Mouse (Mus musculus) left cerebral cortex, adult 2 months (tissue): ENCODE data around the gene Gdf11. TPM values are rescaled to one million over a fixed set of nuclear protein-coding genes. Genes with fewer than 3 reads are reported as not detected.

Experiments used
- DNase-seq, 2 experiments: peaks; one replicate each; pipeline ENCODE4 v3.0.0; 2021 to 2022; ENCODE audit warnings: low spot score in 2 of 2, mixed read lengths in 1 of 2; ENCODE audit errors: extremely low spot score in 1 of 2
- H3K27ac ChIP-seq: fragments of 200-600 bp; 2 replicates; pipeline ENCODE4 v1.8.1; 2022
- H3K4me3 ChIP-seq: fragments of 200-600 bp; 2 replicates; pipeline ENCODE4 v1.8.1; 2022
- CTCF ChIP-seq: fragments of 200-600 bp; IDR thresholded peaks from 2 replicates; pipeline ENCODE4 v1.8.1; 2022; ENCODE audit warnings: antibody characterized with exemption, mild to moderate bottlenecking, moderate library complexity
- intact Hi-C: fragments of 180-260 bp; cut with DNase I; formaldehyde crosslinking; loops from one replicate; pipeline ENCODE4 v1.15.1; 2025
- long read RNA-seq, 2 experiments: library from polyadenylated mRNA; stranded (forward); transcript quantifications; one replicate each; pipeline ENCODE4 v2.0.0; 2021; ENCODE audit warnings: borderline mapping rate in 2 of 2
- total RNA-seq, 2 experiments: library from RNA; stranded (reverse); gene quantifications; 2 replicates each; pipeline ENCODE4 v1.2.3; 2021

The Gdf11 gene
- 10 to 100 TPM; 13.1 to 15.3 TPM for total RNA-seq
- long read RNA-seq, experiment 1, full-length matches to known transcripts, result 5 of 10 reads
- long read RNA-seq, experiment 1, partial matches to known transcripts, result 0 of 10 reads
- long read RNA-seq, experiment 1, other reads (novel, unspliced or antisense), result 5 of 10 reads
- long read RNA-seq, experiment 2, full-length matches to known transcripts, result 5 of 7 reads
- long read RNA-seq, experiment 2, partial matches to known transcripts, result 0 of 7 reads
- long read RNA-seq, experiment 2, other reads (novel, unspliced or antisense), result 2 of 7 reads

GRCm38 (mm10) chr10:128891296-128892094 is at the start of gene Gdf11:
Gene Gdf11 (minus strand): TSS chr10:128891718.
- peak; percentile 40 to 65 for DNase-seq
- TF ChIP-seq CTCF, result no peak
- intact Hi-C loops, result no loop called here
- Histone ChIP-seq H3K27ac (no peak within 1 kb of the TSS), H3K4me3 (peak within 1 kb of the TSS; percentile 65)

- H3K4me3 ChIP-seq, result no peak overlapping the region
- DNase-seq, result no peak
- intact Hi-C loops, result no loop called here
- H3K27ac ChIP-seq, result no peak overlapping the region
- no peak for TF ChIP-seq CTCF
Observed at GRCm38 (mm10) chr10:128940475-128941061, 49.0 kb upstream of the Gdf11 start.

GRCm38 (mm10) chr10:128938974-128939373 is 47.5 kb upstream of the Gdf11 start:
- Histone ChIP-seq H3K27ac (no peak overlapping the region), H3K4me3 (no peak overlapping the region)
- DNase-seq, result no peak
- TF ChIP-seq CTCF, result no peak
- intact Hi-C loops, result no loop called here

GRCm38 (mm10) chr10:128938457-128938856 is 46.9 kb upstream of the Gdf11 start:
- Histone ChIP-seq H3K27ac (no peak overlapping the region), H3K4me3 (no peak overlapping the region)
- intact Hi-C loops, result no loop called here
- no peak for TF ChIP-seq CTCF
- no peak for DNase-seq

GRCm38 (mm10) chr10:128937756-128938390 is 46.4 kb upstream of the Gdf11 start:
- no peak overlapping the region for H3K27ac ChIP-seq
- intact Hi-C loops, result no loop called here

GRCm38 (mm10) chr10:128935826-128936440 is 44.4 kb upstream of the Gdf11 start:
- no peak overlapping the region for H3K4me3 ChIP-seq
- TF ChIP-seq CTCF, result no peak
- DNase-seq, result no peak
- no peak overlapping the region for H3K27ac ChIP-seq
- intact Hi-C loops, result no loop called here

More at GRCm38 (mm10) chr10:128937756-128938390, 46.4 kb upstream of the Gdf11 start:
- TF ChIP-seq CTCF, result no peak
- H3K4me3 ChIP-seq, result no peak overlapping the region
- DNase-seq, result no peak

- no peak overlapping the region; the same call in 1 of the 2 replicates for H3K27ac ChIP-seq
- intact Hi-C loops, result no loop called here
- DNase-seq, result no peak
- no peak; the same call in none of the 2 replicates for TF ChIP-seq CTCF
- peak overlapping the region; percentile 47 for H3K4me3 ChIP-seq
Observed at GRCm38 (mm10) chr10:128934997-128935787, 43.7 kb upstream of the Gdf11 start.

- intact Hi-C loops, result no loop called here
- Histone ChIP-seq H3K27ac (peak overlapping the region; percentile 40; the same call in 1 of the 2 replicates), H3K4me3 (peak overlapping the region; percentile 47)
- no peak for TF ChIP-seq CTCF
- no peak for DNase-seq
Observed at GRCm38 (mm10) chr10:128933976-128934721, 42.6 kb upstream of the Gdf11 start.

GRCm38 (mm10) chr10:128933574-128933973 is 42.1 kb upstream of the Gdf11 start, which contains the start of gene Itga7:
Gene Itga7 (plus strand): TSS chr10:128933818.
- DNase-seq, result no peak
- peak within 1 kb of the TSS; percentile 40; the same call in 1 of the 2 replicates for H3K27ac ChIP-seq
- TF ChIP-seq CTCF, result no peak
- peak within 1 kb of the TSS; percentile 47 for H3K4me3 ChIP-seq
- intact Hi-C loops, result no loop called here

GRCm38 (mm10) chr10:128931441-128931840 is 39.9 kb upstream of the Gdf11 start:
- no peak overlapping the region for H3K27ac ChIP-seq
- no peak overlapping the region for H3K4me3 ChIP-seq
- intact Hi-C loops, result no loop called here
- TF ChIP-seq CTCF, result no peak
- DNase-seq, result no peak
